Mouse (Mus musculus) inflammation-experienced regulatory T-cells, adult 6 months (primary cell): ENCODE measurements around the gene Gm20388. TPM values are rescaled to one million over a fixed set of nuclear protein-coding genes. Genes with fewer than 3 reads are reported as not detected.

ENCODE experiments used
- ATAC-seq: one replicate; pipeline ENCODE4 v1.8.0; 2017
- polyA plus RNA-seq, 3 experiments: library from polyadenylated mRNA; unstranded; fragments of 100-300 nt; shearing (Covaris generic); gene quantifications; one replicate each; pipeline ENCODE4 v1.2.1; 2017

The Gm20388 gene
- polyA plus RNA-seq, 3 experiments from 2014 or later, result 10.8 to 14.1 (median 11.8) TPM

GRCm38 (mm10) chr8:124289481-124290050 lies 4378.9 kb downstream of the Gm20388 start:
- ATAC-seq, result no peak

GRCm38 (mm10) chr8:124290911-124291691 lies 4380.5 kb downstream of the Gm20388 start:
- ATAC-seq, result peak; percentile 79

- ATAC-seq, result no peak
Observed at GRCm38 (mm10) chr8:124291693-124292092, 4381.1 kb downstream of the Gm20388 start.

DNA sequence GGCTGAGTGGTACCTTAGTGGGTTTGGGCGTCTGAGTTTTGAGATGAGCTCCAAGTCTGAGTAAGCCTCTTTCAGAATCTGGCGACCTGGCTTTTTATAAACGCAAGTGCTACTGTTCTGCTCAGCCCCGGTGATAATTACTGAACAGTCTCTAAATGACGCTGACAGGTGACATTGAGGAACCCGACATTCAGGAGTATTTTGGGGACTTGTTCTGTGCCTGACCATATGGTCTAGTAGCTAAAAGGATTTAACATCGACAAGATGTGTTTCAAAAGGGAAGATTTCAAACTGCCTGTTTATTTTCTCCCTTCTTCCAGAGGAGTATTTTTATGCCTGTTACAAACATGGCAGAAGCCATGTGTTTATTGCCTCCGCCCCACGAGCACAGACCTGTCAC lies 4382.3 kb downstream of the Gm20388 start:
- no peak for ATAC-seq

DNA sequence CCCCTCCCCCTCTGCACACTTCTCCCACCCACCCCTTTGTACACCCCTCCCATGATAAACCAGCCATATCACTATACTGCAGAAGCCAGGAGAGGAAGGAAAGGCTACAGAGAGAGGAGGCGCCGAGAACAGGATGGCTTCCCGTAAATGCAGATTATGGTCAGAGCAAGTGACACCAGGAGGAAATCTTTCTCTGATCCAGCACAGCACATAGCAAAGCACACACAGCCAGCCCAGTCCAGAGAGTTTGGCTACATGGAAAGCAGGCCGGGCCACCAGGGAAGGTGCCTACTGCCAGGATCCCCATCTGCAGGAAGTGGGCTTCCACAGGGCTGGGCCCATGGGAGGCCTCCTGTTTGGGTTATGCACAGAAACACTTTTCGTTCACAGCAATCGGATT lies 4383.8 kb downstream of the Gm20388 start:
- no peak for ATAC-seq

- no peak for ATAC-seq
Observed at GRCm38 (mm10) chr8:124294900-124295299, 4384.3 kb downstream of the Gm20388 start.

DNA sequence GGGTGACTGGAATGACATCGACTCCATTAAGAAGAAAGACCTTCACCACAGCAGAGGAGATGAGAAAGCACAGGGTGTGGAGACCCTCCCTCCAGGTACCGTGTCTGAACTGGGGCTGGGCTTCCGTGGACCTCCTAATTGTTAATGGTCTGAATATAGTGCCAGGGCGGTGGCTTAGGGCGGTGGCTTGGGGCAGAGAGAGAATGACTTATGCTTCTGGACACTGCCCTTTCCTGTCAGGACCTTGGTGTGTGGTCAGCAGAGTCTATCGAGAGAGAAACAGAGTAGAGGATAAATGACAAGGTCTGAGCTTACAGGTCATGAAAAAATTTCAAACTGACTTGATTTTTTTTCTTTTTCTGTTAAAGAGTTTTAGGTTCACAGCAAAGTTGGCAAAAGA lies 4384.7 kb downstream of the Gm20388 start:
- no peak for ATAC-seq

- no peak for ATAC-seq
Observed at GRCm38 (mm10) chr8:124301512-124301911, 4390.9 kb downstream of the Gm20388 start.

- ATAC-seq, result no peak
Observed at GRCm38 (mm10) chr8:124301935-124302555, 4391.4 kb downstream of the Gm20388 start.

DNA sequence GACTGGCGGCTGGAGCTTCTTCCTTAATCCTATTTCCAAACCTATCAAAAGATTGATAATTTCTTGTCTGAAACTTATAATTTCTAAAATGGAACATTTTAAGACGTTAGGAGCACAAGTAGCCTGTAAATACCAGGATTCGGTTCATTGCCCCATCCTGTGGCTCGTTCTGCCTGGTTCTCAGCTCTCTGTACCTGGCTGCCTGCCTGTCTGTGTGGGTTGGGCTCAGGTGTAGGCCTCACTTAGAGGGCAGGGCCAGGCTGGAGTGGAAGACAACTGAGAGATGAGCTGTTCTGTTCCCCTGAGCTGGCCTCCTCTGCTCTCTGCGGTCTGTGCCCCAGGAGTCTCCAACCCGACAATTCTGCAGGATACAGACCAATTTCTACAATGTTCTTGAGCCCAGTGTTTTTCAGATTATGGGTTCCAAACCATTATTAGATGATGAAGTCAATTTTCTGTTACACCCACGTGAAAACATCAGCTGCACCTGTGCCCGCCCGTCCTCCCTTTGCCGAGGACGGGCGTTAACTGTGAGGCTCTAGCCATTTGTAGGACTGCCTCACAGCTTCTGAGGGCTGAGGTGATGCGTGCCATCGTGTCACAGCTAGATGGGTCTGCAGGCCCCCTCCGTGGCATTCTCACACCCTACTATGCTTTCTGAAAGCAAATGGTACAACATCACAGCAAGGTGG lies 4392.7 kb downstream of the Gm20388 start:
- ATAC-seq, result no peak

DNA sequence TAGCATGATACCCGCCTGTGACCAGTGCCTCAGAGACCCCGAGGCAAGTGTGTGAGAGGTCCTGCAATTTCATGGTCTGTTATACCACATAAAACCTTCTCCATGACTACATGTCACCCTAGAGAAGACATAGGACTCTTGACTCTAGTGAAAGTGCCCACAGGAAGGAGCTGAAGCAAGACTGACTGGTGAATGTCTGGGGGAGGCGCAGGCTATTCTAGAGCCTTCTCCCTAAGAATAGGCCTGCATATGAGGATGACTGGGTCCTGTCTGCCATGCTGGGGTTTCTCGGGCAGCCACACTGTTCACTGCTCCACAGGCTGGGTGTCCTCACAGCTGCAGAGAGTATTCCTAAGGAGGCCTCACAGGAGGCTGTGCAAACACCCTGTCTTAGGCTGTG lies 4393.5 kb downstream of the Gm20388 start:
- no peak for ATAC-seq

DNA sequence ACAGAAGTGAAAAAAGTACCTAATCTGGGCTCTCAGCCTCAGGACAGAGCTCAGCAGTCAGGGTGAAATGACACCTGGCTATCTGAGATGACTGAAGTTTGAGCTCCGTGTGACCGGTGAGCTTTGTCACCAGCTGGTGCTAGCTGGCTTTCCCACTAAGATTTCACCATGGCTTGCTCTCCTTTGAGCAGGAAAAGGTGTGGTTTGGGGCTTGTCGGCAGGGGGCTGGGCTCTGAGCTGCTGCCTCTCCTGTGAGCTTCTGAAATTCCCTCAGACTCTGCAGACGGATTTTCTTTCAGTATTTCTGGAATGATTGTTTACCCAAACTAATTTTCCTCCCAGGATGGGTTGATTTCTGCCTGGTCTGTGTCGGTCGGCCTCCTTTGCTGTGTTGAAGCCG lies 4395.9 kb downstream of the Gm20388 start:
- no peak for ATAC-seq

DNA sequence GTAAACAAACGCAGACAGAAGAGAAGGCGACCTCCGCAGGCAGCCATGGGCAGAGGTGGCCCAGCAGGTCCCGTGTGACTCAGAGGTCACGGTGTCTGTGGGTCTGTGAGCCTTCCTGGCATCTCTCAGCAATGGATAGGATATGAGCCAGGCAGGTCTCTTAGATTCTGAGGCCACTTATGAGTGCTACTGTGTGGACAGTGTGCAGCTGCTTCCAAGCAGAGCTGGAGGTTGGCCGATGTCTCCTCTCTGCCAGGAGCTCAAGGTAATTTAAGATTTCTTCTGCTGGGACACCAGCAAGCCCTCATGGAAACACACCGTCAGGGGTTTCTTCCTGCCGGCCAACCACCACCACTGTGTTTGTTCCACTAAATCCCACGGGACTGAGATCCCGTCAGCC lies 4397.1 kb downstream of the Gm20388 start:
- no peak for ATAC-seq

DNA sequence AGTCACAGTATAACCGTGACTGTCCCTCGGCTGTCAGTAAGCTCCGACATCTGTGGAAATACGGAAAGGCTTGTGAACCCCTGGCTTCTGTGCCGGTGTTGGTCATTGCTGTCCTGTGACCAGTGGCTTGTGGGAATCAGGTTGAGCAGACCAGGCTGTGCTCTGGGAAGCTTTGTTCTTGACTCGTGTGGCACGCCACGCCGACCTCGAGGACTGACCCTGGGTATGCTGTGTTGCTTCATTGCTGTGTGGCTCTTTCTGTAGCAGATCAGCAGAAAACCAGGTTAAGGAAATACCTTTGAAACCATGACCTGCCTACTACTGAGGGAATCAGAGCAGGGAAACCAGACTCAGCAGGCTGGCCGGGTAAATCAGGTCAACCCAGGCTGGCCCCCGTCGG lies 4399.9 kb downstream of the Gm20388 start:
- ATAC-seq, result no peak

DNA sequence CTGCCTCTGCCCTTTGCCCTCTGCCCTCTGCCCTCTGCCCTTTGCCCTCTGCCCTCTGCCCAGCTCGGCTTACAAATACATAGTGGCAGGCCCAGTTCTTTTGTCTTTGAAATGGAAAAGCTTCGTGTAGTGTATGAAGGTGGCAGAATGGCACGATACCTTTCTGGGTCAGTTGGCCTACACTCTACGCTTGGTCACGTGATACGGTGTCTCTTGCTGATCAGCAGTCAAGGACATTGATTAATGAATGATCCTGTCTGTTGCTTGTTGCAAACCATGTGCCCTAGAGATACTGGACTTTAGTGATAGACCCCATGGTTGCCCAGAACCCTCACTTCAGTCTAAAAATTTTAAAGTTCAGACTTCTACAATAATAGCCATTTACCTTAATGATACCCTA lies 4400.5 kb downstream of the Gm20388 start:
- no peak for ATAC-seq

DNA sequence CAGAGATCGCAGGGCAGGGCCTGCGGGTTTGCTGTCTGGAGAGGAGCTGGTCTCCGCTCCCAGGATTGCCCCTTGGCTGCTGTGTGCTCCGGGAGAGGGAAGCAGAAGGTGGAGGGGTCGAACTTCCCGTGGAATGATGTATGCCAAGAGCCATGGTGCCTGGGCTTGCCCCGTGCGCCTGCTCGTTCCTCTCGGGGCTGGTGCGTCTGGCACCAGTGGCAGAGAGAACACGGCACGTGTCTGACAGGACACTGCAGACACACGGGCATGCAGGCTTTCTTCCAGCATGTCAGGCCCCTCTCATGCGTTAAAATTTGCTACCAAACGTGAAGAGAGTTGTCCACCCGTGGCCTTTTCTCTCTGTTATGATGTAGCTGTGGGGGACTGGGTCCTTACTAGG lies 4401.1 kb downstream of the Gm20388 start:
- ATAC-seq, result no peak

DNA sequence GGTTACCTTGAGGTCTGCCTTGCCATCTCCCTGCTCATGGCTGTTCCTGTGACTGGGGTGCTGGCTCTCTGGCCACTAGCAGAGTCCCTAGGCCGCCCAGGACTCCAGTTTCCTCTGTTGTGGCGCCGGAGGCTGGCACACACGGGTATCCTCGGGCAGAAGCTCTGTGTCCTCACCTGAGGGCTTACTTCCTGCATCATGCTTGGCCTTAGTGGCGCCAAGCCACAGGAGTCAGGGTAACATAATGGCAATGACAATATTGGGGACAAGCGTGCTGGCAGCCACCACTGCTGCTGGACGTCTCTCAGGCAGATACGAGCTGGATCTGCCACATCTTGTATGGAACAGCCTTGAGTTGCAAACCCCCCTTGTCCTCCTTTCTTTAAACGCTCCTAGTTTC lies 4401.6 kb downstream of the Gm20388 start:
- no peak for ATAC-seq

DNA sequence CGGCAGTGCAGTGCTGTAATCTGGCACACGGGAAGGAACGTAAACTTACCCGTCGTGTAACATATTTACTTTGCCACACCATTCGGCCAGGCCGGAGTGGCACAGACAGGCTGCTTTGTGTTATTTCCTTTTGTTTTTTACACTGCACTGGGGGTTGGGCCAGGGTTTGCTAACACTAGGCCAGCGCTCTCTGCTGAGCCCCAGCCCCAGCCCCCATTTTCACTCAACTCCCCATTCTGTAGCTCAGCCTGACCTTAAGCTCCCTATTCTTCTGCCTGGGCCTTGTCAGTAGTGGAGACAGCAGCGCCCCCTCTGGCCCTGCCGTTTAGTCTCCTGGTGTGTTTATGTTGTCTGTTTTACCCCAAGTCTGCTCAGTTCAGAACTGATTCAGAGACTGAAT lies 4404.2 kb downstream of the Gm20388 start:
- ATAC-seq, result no peak

DNA sequence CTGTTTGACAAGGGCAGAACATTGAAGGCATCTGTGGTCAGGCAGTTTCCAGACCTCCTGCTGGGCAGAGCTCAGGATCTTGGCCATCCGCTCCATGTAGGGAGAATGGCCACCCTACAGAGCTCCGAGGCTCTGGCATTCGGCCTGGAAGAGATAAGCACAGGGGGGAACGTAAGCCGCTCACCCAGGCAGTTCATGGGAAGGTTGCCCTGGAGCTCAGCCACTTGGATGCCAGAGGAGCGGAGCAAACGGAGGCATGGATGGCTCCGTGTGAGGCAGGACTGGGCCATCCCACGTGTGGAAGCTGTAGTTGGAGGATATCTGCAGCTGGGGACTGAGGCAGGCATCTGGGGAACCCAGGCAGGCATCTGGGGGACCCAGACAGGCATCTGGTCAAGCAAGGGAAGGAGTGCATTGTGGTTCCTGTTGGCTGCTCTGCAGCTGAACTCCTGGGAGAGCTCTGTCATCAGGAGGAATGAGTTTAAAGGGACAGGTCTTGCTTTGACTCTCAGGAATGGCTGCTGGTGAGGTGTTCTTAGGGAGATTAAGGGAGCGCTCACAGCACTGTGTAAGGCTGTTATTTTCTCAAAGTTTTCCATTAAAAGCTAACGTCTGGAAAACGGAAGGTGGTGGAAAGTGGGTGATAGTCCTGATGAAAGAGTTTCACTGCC lies 4406.0 kb downstream of the Gm20388 start:
- ATAC-seq, result no peak

- ATAC-seq, result peak; percentile 14
Observed at GRCm38 (mm10) chr8:124317191-124317682, 4406.6 kb downstream of the Gm20388 start.

- peak; percentile 91 for ATAC-seq
Observed at GRCm38 (mm10) chr8:124317821-124318220, 4407.2 kb downstream of the Gm20388 start.

- ATAC-seq, result no peak
Observed at GRCm38 (mm10) chr8:124318612-124319315, 4408.1 kb downstream of the Gm20388 start.
